Mouse (Mus musculus) neutrophil, adult 5-6 weeks (primary cell): Measurements from ENCODE around the gene Krr1. TPM values are rescaled to one million over a fixed set of nuclear protein-coding genes. Genes with fewer than 3 reads are reported as not detected.
A peak's percentile ranks its signal among the peaks of the same experiment; 100 is the strongest.

Source experiments
- ATAC-seq: fragments of 151-379, 151-347 bp; 2 replicates; pipeline ENCODE4 v1.8.0; 2017; ENCODE audit warnings: mild to moderate bottlenecking, moderate TSS enrichment; ENCODE audit not compliant: insufficient number of reproducible peaks, poor library complexity, low FRiP score, severe bottlenecking; ENCODE audit errors: extremely low read depth
- total RNA-seq: library from RNA; stranded (forward); fragments of 200-1000 nt; gene quantifications from 2 replicates; pipeline ENCODE4 v1.2.3, GENCODE M21; 2017

The Krr1 gene
- total RNA-seq: 36.2 and 39.6 TPM in 2 replicates

- peak; percentile 99 for ATAC-seq
Observed at GRCm38 (mm10) chr10:111972542-111973361, at the start of gene Krr1. Gene Krr1 (plus strand): TSS chr10:111972664.

GRCm38 (mm10) chr10:111923503-111924135 lies 48.8 kb upstream of the Krr1 start:
- ATAC-seq: no peak

GRCm38 (mm10) chr10:111924141-111924540 lies 48.3 kb upstream of the Krr1 start:
- no peak for ATAC-seq

- no peak for ATAC-seq
Observed at GRCm38 (mm10) chr10:111924716-111925488, 47.6 kb upstream of the Krr1 start.

DNA sequence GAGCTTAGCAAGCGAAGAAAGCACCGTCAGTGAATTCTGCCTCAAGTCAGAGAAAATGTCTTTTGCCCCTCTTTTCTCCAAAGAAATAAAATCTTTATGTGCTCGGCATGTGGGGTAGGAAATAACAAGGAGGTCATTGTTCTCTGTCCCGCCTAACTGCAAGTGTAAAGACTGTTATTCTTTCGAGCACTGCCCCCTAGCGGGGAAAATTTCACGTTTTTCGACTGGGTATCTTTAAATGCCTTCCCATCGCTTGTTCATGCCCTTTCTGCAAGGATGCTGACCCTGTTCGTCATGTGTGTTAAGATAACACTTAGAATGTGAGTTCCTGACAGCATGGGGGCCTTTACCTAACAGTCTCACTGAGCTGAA lies 47.0 kb upstream of the Krr1 start:
- ATAC-seq: peak; percentile 51; the same call in 1 of the 2 replicates

- ATAC-seq: no peak
Observed at GRCm38 (mm10) chr10:111932621-111933345, 39.7 kb upstream of the Krr1 start.

DNA sequence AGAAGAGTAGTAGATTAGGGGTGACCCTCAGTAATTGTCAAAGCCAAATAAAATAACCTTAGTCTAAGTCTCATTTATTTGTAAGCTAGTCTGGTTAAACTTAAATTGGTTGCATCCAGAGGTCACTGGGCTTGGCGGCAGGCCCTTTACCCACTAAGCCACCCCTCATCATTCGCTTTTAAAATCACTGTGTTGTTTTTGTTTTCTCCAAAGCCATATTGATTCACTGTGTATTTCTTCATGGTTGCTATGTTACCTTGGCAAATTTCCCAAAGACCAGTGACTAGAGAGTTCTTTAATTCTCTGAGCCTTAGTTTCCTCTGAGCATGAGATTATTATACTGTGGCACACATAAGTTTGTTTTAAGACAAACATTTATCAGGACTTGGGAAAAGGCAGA lies 37.3 kb upstream of the Krr1 start:
- ATAC-seq: no peak

- no peak for ATAC-seq
Observed at GRCm38 (mm10) chr10:111936021-111936420, 36.4 kb upstream of the Krr1 start.

DNA sequence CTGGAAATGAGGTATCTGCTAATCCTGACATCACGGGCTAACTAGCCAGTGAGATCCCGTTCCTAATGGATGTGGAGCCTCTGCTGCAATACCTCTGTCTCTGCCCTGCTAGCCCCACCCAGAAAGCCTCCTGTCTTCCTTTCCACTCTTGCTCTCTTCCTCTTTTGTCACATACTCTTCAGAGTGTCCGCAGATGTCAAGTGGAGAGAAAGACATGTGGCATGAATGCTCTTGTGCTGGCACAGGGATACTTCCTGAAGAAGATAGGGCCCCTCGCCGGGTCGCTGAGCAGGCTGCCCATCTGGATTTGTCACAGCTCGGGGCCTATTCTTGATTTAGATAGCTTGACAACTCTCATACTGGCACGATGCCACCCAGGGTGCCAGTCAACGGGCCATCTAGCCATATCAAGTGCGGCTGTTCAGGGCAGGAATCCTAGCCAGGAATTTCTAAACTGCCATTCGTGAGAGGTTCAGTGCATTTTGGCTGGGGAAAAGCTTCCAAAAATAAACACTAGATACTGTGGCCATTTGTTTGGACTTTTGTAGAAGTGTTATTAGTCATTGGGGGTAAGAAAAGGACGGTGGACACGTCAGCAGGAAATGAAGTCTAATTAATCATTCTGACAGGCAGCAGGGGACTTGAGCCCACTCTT lies 35.8 kb upstream of the Krr1 start:
- ATAC-seq: no peak

- no peak for ATAC-seq
Observed at GRCm38 (mm10) chr10:111937146-111937534, 35.3 kb upstream of the Krr1 start.

DNA sequence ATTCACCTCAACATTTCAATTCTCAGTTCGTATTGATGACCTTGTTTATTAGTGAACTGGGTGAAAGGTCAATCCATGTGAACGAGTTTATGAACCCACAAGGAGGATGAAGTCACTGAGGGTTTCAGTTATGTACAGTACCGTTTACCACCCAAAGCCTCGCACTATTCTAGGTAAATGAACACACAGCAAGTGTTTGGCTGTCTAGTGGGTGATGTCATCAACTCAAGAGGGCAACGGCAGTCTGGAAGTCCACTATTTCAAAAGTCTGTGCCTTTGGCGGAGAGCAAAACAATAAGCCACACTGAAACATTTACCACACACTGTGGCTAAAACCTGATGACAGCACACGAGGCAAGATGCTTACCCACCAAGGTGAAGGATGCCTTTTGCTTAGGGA lies 29.4 kb upstream of the Krr1 start:
- no peak for ATAC-seq

DNA sequence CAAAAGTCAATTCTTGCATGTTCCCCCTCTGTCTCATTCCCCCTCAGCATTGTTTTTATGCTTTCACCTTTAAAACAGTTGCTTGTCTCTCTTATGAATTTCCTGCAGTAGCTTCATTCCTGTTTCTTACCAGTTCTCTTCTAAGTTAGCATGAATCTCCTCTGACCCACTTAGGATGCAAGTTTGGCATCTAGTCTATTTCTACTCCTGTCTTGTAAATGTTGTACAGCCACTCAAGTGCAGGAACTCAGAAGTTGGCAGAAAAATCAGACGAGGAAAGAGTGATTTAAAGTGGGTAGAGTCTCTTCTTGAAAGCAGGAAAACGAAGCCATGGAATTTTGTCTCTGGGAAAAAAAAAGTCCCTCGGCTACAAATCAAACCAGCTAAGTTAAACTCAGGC lies 26.9 kb upstream of the Krr1 start:
- ATAC-seq: no peak

DNA sequence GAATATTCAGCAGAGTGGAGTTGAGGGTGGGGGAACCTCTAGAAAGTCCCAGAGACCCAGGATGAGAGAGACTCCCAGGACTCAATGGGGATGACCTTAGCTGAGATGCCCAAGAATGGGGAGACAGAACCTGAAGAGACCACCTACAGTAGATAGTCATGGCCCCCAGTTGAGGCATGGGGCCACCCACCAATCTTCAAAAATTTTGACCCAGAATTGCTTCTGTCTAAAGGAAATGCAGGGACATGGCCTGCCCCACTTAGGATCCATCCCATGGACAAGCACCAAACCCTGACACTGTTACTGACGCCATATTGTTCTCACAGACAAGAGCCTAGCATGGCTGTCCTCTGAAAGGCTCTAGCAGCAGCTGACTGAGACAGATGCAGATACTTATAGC lies 24.4 kb upstream of the Krr1 start:
- ATAC-seq: no peak

GRCm38 (mm10) chr10:111949008-111949407 lies 23.5 kb upstream of the Krr1 start:
- ATAC-seq: no peak

GRCm38 (mm10) chr10:111955836-111956235 lies 16.6 kb upstream of the Krr1 start:
- no peak for ATAC-seq

GRCm38 (mm10) chr10:111957271-111958045 lies 15.0 kb upstream of the Krr1 start:
- peak; percentile 91 for ATAC-seq

DNA sequence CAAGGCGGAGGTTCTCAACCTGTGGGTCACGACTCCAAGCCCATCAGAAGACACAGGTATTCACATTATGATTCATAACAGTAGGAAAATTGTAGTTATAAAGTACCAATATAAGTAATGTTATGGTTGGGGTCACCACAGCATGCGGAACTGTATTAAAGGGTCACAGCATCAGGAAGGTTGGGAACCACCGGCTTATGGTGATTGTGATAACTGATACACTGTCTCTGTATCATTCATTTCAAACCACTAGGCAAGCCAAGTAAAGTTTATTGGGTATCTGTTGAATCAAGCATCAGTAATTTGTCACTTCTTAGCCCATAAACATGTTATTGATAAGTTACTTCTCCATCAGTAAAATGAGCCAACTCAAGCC lies 14.4 kb upstream of the Krr1 start:
- ATAC-seq: no peak

DNA sequence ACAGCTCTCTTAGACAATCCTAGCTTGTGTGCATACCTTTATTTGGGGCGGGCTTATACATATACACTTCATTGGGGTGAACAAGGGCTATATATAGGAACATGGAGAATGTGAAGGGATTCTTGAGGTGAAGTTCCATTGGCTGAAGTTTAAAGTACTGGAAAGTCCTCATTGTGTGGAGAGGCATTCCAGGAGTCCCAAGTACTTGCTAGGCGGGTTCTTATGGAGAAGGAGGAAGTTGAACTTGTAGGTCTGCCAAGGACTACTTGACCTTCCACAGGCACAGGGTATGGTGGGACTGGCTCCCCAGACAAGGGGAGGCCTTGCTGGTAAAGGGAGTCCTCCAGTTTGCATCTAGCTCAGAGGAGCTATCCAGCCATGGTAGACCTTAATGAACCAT lies 13.1 kb upstream of the Krr1 start:
- no peak for ATAC-seq
